Mouse (Mus musculus) bone marrow, adult 2 months (tissue): ENCODE data around the gene Ypel4. TPM values are rescaled to one million over a fixed set of nuclear protein-coding genes. Genes with fewer than 3 reads are reported as not detected.

Experiments used
- H3K27ac ChIP-seq: fragments of 200-500 bp; 2 replicates; pipeline ENCODE4 v1.5.1; 2012; ENCODE audit warnings: low read depth, mild to moderate bottlenecking, control low read depth, inconsistent platforms, low read length; ENCODE audit not compliant: control insufficient read depth, poor library complexity, insufficient read depth
- H3K4me1 ChIP-seq: fragments of 200-500 bp; 2 replicates; pipeline ENCODE4 v1.6.1; 2011; ENCODE audit warnings: low read length; ENCODE audit not compliant: control insufficient read depth, insufficient read depth
- H3K4me3 ChIP-seq: fragments of 200-500 bp; replicated peaks from 2 replicates; pipeline ENCODE3; 2011; ENCODE audit warnings: mild to moderate bottlenecking, low read depth, low read length, control low read depth; ENCODE audit not compliant: control insufficient read depth
- CTCF ChIP-seq: fragments of 200-500 bp; IDR thresholded peaks from 2 replicates; pipeline ENCODE4 v1.5.1; 2011; ENCODE audit warnings: low read length, control low read depth; ENCODE audit not compliant: control insufficient read depth, insufficient read depth
- POLR2A ChIP-seq: fragments of 200-500 bp; IDR thresholded peaks from 2 replicates; pipeline ENCODE4 v1.6.1; 2011; ENCODE audit warnings: low read depth, mild to moderate bottlenecking, control low read depth, low read length, borderline replicate concordance; ENCODE audit not compliant: control insufficient read depth
- WGBS: fragments of 180-500 bp; shearing (Covaris S2); methylation state at CpG from one replicate; pipeline ENCODE4 v1.1.7; 2018; 5-methylcytosine and 5-hydroxymethylcytosine counted together
- polyA plus RNA-seq: library from polyadenylated mRNA; stranded (reverse); fragments of >200 nt; gene quantifications from 2 replicates; pipeline ENCODE4 v1.2.4, GENCODE M21; 2011; ENCODE audit warnings: low replicate concordance; ENCODE audit not compliant: missing spikeins, insufficient read depth, insufficient read length

The Ypel4 gene
- polyA plus RNA-seq, 1 experiment: 242 TPM

- 84% methylated on average over 2 of the region's 2 CpGs for WGBS
- Histone ChIP-seq H3K27ac (no peak overlapping the region), H3K4me1 (no peaks in the 10 kb centered on the region; the same call in 1 of the 2 replicates), H3K4me3 (no peak overlapping the region)
- TF ChIP-seq CTCF (no peak), POLR2A (no peak)
Measured at GRCm38 (mm10) chr2:84711898-84712297, 22.0 kb upstream of the Ypel4 start.

DNA sequence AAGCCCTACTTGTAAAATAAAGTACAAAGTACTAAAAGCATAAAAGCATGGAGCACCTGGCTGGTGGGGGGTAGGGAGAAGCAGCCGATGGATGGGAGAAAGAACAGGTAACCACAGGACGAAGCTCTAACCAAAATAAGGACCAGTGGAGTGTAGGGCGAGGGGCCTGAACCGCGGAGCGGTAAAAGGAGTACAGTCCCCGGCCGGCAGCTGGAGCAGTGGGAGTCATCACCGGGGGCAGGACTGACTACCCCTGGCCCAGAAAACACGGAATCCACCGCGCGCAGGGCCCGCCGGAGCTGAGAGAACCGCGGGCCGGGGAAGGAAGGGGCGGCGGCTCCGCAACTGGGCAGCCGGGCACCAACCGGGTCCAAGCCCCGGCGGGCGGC is 19.4 kb upstream of the Ypel4 start:
- no peaks in the 10 kb centered on the region; the same call in 1 of the 2 replicates for H3K4me1 ChIP-seq
- TF ChIP-seq CTCF: no peak
- TF ChIP-seq POLR2A: no peak
- peak overlapping the region; percentile 99 for H3K27ac ChIP-seq
- under 1% methylated on average over 26 of the region's 26 CpGs for WGBS
- peak overlapping the region; percentile 97 for H3K4me3 ChIP-seq

DNA sequence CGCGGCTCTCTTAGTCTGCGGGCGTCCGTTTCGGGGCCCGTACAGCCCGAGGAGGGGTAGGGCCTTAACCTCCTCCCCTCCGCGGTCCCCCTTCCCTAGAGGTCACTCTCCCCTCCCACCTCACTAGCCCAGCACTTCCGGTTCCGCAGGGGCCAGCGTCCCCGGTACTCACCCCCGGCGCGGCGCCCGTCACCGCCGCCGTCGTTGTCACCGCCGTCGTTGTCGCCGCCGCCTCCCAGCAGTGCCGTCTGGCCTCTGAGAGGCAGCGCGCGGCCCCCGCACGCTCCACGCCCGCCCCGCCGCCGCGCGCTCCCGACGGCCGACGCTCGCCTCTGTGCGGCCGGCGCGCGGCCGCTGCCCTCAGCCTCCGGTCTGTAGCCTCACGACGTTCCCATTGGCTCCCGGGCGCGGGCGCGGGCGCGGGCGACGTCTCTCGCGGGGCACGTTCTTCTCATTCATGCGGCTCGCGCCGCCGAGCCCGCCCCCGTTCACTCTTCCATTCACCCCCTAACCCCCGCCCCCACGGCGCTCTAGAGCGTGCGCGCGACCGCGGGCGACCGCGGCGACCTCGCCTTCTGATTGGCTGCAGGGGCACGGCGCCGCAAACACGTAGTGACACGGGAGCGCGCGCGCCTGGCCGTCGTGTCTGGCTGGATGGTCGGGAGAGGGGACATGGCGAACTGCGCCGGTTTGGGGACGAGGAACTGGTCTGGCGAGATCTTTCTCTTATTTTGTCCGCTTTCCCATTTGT is 18.9 kb upstream of the Ypel4 start, which contains the start of gene Zdhhc5:
Gene Zdhhc5, minus strand, starts transcription at position 370 of the 751 bp plus-strand sequence.
- H3K27ac ChIP-seq: peak within 1 kb of the TSS; percentile 99
- under 1% methylated on average over 107 of the region's 107 CpGs for WGBS
- no peaks in the 10 kb centered on the region; the same call in 1 of the 2 replicates for H3K4me1 ChIP-seq
- peak within 1 kb of the TSS; percentile 97 for H3K4me3 ChIP-seq
- TF ChIP-seq POLR2A (peak; percentile 90), CTCF (no peak)

GRCm38 (mm10) chr2:84715562-84716361 is 18.1 kb upstream of the Ypel4 start:
- Histone ChIP-seq H3K4me1 (no peaks in the 10 kb centered on the region; the same call in 1 of the 2 replicates), H3K27ac (peak overlapping the region; percentile 99), H3K4me3 (peak overlapping the region; percentile 95)
- peak; percentile 65 for TF ChIP-seq POLR2A
- TF ChIP-seq CTCF: no peak
- WGBS: under 1% methylated on average over 33 of the region's 33 CpGs

- H3K4me1 ChIP-seq: no peaks in the 10 kb centered on the region; the same call in 1 of the 2 replicates
- peak overlapping the region; percentile 51 for H3K4me3 ChIP-seq
- no peak for TF ChIP-seq POLR2A
- no peak for TF ChIP-seq CTCF
- 17% methylated on average over 9 of the region's 9 CpGs for WGBS
- peak overlapping the region; percentile 36; the same call in 1 of the 2 replicates for H3K27ac ChIP-seq
Measured at GRCm38 (mm10) chr2:84716423-84717355, 17.2 kb upstream of the Ypel4 start.

GRCm38 (mm10) chr2:84717357-84717756 is 16.5 kb upstream of the Ypel4 start:
- Histone ChIP-seq H3K4me1 (no peaks in the 10 kb centered on the region; the same call in 1 of the 2 replicates), H3K4me3 (no peak overlapping the region), H3K27ac (no peak overlapping the region)
- TF ChIP-seq POLR2A (no peak), CTCF (no peak)
- 93% methylated on average over 4 of the region's 4 CpGs for WGBS

GRCm38 (mm10) chr2:84720718-84721117 is 13.1 kb upstream of the Ypel4 start:
- TF ChIP-seq CTCF (no peak), POLR2A (no peak)
- no peaks in the 10 kb centered on the region; the same call in 1 of the 2 replicates for H3K4me1 ChIP-seq

GRCm38 (mm10) chr2:84721182-84721581 is 12.7 kb upstream of the Ypel4 start:
- TF ChIP-seq CTCF: no peak
- no peak for TF ChIP-seq POLR2A
- H3K4me1 ChIP-seq: no peaks in the 10 kb centered on the region; the same call in 1 of the 2 replicates
- H3K4me3 ChIP-seq: no peak overlapping the region
- no peak overlapping the region for H3K27ac ChIP-seq
- WGBS: 76% methylated on average over 3 of the region's 3 CpGs

More at GRCm38 (mm10) chr2:84720718-84721117, 13.1 kb upstream of the Ypel4 start:
- no peak overlapping the region for H3K27ac ChIP-seq
- 90% methylated on average over 2 of the region's 2 CpGs for WGBS
- H3K4me3 ChIP-seq: no peak overlapping the region
